Mouse (Mus musculus) left cerebral cortex, adult 6 months (tissue): ENCODE results near the gene Mettl21a. TPM values are rescaled to one million over a fixed set of nuclear protein-coding genes. Genes with fewer than 3 reads are reported as not detected.

Experiments used
- long read RNA-seq, 2 experiments: library from polyadenylated mRNA; unstranded; transcript quantifications; one replicate each; pipeline ENCODE4 v2.0.0; 2019 to 2020
- polyA plus RNA-seq: library from polyadenylated mRNA; unstranded; fragments of <200 nt; fragmentation: Nextera tagmentation; gene quantifications from 2 replicates; pipeline ENCODE4 v1.2.3, GENCODE M21; 2021

Mettl21a gene
- polyA plus RNA-seq: 15.2 and 18.1 TPM in 2 replicates
- long read RNA-seq, experiment 1, transcript Mettl21a-201 (3 exons, 2,666 nt): minor isoform, 13 of 93 reads
- long read RNA-seq, experiment 1, transcript Mettl21a-202 (4 exons, 2,030 nt): major isoform, 77 of 93 reads
- long read RNA-seq, experiment 1, partial matches to known transcripts: 0 of 93 reads
- long read RNA-seq, experiment 1, other reads (novel, unspliced or antisense): 3 of 93 reads
- long read RNA-seq, experiment 2, transcript Mettl21a-201 (3 exons, 2,666 nt): minor isoform, 5 of 20 reads
- long read RNA-seq, experiment 2, transcript Mettl21a-202 (4 exons, 2,030 nt): major isoform, 14 of 20 reads
- long read RNA-seq, experiment 2, partial matches to known transcripts: 0 of 20 reads
- long read RNA-seq, experiment 2, other reads (novel, unspliced or antisense): 1 of 20 reads

GRCm38 (mm10) chr1:64616881-64617714 is at the start of gene Mettl21a:
TSS of gene Mettl21a (minus strand) at chr1:64617242.

Other genes starting within 250 kb of the Mettl21a start
- gene Creb1, start 84.6 kb downstream of the Mettl21a start, polyA plus RNA-seq: 12.6 and 13.6 TPM in 2 replicates
- 1.3 and 2.2 TPM in 2 replicates for gene Ccnyl1, start 73.2 kb upstream of the Mettl21a start, polyA plus RNA-seq
- 0.15 and 0.50 TPM in 2 replicates for gene Fzd5, start 120.5 kb upstream of the Mettl21a start, polyA plus RNA-seq